Mouse (Mus musculus) layer of hippocampus, adult 8-10 months (tissue): Measurements from ENCODE around the gene Zfp78. TPM values are rescaled to one million over a fixed set of nuclear protein-coding genes. Genes with fewer than 3 reads are reported as not detected.

Experiments used
- DNase-seq, 2 experiments: peaks; one replicate each; pipeline ENCODE4 v3.0.0; 2022; ENCODE audit warnings: low spot score in 2 of 2
- total RNA-seq, 4 experiments: library from RNA; stranded (reverse); gene quantifications; 2 replicates each; pipeline ENCODE4 v1.2.4; 2022

Zfp78 gene
- total RNA-seq, 4 experiments from 2014 or later, result 4.0 to 7.5 (median 6.5) TPM

- peak in 1 of 2 experiments; percentile 65 for DNase-seq
Measured at GRCm38 (mm10) chr7:6386995-6387394, 23.9 kb downstream of the Zfp78 start.

- DNase-seq, result no peak
Measured at GRCm38 (mm10) chr7:6388971-6389370, 25.9 kb downstream of the Zfp78 start.

DNA sequence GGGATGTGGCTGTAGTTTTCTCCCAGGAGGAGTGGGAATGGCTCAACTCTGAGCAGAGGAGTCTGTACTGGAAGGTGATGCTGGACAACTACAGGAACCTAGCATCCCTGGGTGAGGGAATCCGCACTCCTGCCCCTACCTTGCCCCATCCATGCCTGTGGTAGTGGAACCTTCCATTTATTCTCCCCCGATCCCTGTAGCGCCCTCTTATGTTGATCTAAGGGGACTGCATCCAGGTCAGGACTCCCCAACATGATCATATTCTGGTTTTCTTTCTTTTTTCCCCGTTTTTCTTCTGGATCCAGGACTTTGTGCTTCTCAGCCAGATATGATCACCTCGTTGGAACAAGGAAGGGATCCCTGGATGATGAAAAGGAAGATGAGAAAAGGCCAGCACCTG lies 26.4 kb downstream of the Zfp78 start:
- no peak for DNase-seq

- peak; percentile 60 to 69 for DNase-seq
Measured at GRCm38 (mm10) chr7:6397996-6398975, 35.2 kb downstream of the Zfp78 start, which contains the start of gene Smim17. Gene Smim17, plus strand, starts transcription at chr7:6398715.

DNA sequence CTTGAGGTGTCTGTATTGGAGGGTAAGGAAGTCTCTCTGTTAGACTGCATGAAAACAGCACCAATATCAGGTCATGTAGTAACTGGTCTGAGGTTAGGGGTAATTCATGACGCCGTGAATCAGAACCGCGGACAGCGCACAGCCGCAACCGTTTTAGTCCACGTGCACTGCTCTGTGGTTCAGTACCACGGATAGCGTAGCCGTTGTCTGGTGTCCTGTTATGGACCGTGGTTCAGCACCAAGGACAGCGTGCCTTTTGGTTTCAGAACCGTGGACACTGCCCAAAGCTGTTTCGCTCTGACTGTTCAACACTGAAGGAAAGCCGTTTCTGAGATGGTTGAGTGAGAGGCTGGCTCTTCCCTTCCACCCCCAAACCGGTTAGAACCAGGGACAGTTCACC lies 47.0 kb downstream of the Zfp78 start, which contains the start of gene Gm20715:
Gene Gm20715 (plus strand): TSS at position 235 of the 400 bp plus-strand sequence.
- DNase-seq, result peak; percentile 51 to 83

DNA sequence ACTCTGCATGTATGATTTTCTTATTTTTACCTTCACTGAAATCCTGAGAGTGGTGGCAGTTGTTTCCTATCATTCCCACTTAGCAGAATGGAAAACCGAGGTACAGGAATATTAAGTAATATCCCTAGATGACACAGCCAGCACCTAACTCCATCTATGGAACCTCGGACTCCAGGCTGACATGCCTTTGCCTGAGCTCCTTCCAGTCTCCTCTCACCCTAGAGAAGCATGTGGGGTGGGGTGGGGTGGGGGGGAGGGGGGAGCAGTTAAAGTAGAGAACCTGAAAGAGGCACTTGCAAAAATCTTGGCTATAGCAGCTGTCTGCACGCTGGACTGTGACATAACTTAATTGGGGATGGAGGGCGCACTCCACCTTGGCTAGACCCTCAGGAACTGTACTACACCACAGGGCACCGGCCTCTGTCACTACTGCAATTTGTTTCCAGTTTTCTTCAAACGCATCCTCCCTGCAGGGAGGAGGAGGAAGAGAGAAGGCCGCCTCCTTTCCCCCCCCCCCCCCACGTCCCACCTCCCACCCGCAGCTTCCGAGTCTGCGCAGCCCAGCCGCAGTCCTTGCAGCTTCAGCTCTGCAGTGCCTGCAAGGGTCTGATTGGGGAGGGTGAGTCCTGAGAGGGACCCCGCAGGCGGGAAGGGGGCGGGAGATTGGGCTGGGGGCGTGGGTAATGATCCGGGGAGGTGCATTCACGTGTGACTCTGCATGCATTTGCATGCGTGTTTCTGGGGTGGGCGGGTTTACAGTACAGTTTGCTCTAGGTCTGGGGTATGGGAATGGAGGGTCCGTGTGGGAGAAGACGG lies 51.8 kb downstream of the Zfp78 start:
- peak in 1 of 2 experiments; percentile 26 for DNase-seq

- no peak for DNase-seq
Measured at GRCm38 (mm10) chr7:6415442-6415787, 52.3 kb downstream of the Zfp78 start.

DNA sequence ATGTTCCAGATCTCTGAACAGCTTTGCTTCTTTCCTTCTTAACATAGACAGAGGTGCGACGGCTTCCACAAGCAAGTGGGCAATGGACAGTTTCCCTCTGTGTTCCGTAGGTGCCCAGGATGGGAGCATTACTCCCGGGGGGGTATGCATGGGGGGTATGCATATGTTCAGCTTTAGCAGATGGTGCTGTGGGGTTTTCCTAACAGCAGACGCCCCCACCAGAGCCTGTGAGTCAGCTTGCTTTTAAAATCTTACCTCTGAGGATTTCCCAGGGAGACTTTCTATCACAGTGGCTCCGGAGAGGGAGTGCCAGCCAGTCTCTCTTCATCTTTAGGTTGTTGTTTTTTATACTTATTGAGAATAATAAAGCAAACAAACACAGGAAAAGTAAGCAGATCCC lies 56.8 kb downstream of the Zfp78 start:
- DNase-seq, result no peak

DNA sequence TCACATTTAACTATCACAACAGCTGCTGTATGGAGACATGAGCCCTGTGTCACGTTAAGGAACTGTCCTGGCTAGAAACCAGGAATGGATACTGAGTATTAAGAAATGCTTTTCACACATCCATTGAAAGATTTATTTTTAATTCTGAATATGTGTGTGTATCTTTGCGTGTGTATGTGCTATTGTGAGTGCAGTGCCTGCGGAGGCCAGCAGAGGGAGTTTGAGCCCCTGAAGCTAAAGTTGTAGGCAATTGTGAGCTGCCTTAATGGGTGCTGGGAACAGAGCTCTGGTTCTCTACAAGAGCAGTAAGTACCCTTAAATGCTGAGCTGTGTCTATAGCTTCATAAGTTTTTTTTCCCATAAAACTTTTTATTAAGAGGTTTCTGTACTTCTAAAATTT lies 66.3 kb downstream of the Zfp78 start:
- no peak for DNase-seq

GRCm38 (mm10) chr7:6430342-6430741 lies 67.3 kb downstream of the Zfp78 start:
- no peak for DNase-seq

Other genes with a start within 250 kb of the Zfp78 start
- 10 to 100 TPM; 22.1 to 29.3 (median 27.7) TPM for gene Zfp787, start 207.3 kb upstream of the Zfp78 start, total RNA-seq
- 10 to 100 TPM; 45.2 to 59.5 (median 54.9) TPM for gene Zfp444, start 191.1 kb upstream of the Zfp78 start, total RNA-seq
- not detected for gene Galp, start 166.2 kb upstream of the Zfp78 start, total RNA-seq
- not detected for gene Zscan5b, start 141.0 kb upstream of the Zfp78 start, total RNA-seq
- gene Epp13, start 110.6 kb upstream of the Zfp78 start, total RNA-seq, result not detected
- gene Zfp667, start 76.7 kb upstream of the Zfp78 start, total RNA-seq, result 10 to 100 TPM; 15.5 to 21.1 (median 18.2) TPM
- gene Zfp583, start 32.0 kb upstream of the Zfp78 start, total RNA-seq, result 10 to 100 TPM; 10.1 to 14.2 (median 11.1) TPM
- 1 to 10 TPM; 5.8 to 6.8 (median 6.0) TPM for gene Gm3854, start 19.5 kb upstream of the Zfp78 start, total RNA-seq
- 1 to 10 TPM; 8.0 to 9.9 (median 8.4) TPM for gene Zfp28, start 20.0 kb downstream of the Zfp78 start, total RNA-seq
- 10 to 100 TPM; 20.0 to 22.2 (median 21.4) TPM for gene Smim17, start 35.4 kb downstream of the Zfp78 start, total RNA-seq
- under 1 TPM; 0.18 to 0.53 (median 0.38) TPM for gene Gm20715, start 47.0 kb downstream of the Zfp78 start, total RNA-seq
- 1 to 10 TPM; 1.3 to 2.1 (median 1.5) TPM for gene Olfr1344, start 75.4 kb downstream of the Zfp78 start, total RNA-seq
- under 1 TPM in 2 of 4 experiments, not detected in 2; 0.07 to 0.12 TPM for gene Olfr1336, start 92.9 kb downstream of the Zfp78 start, total RNA-seq
- gene Olfr1346, start 103.8 kb downstream of the Zfp78 start, total RNA-seq, result under 1 TPM in 1 of 4 experiments, not detected in 3; 0.07 TPM
- gene Olfr5, start 123.7 kb downstream of the Zfp78 start, total RNA-seq, result not detected
- not detected for gene Olfr1347, start 136.5 kb downstream of the Zfp78 start, total RNA-seq
- not detected for gene Olfr1348, start 145.5 kb downstream of the Zfp78 start, total RNA-seq
- under 1 TPM in 1 of 4 experiments, not detected in 3; 0.11 TPM for gene Olfr1349, start 159.7 kb downstream of the Zfp78 start, total RNA-seq
- gene Olfr1350, start 201.6 kb downstream of the Zfp78 start, total RNA-seq, result not detected